Mouse (Mus musculus) intestine, embryonic 16.5 days (tissue): ENCODE results near the gene Zfp354b. TPM values are rescaled to one million over a fixed set of nuclear protein-coding genes. Genes with fewer than 3 reads are reported as not detected.
A peak's percentile ranks its signal among the peaks of the same experiment; 100 is the strongest.

ENCODE experiments used
- ATAC-seq: fragments of 200-750 bp; cut with Nextera tagmentation; 2 replicates; pipeline ENCODE4 v1.8.0; 2017; ENCODE audit warnings: moderate TSS enrichment, moderate library complexity
- H3K27ac ChIP-seq: fragments of 300-500 bp; sonication (generic); 2 replicates; pipeline ENCODE4 v1.5.1; 2014; ENCODE audit warnings: mild to moderate bottlenecking, low read length
- H3K27me3 ChIP-seq: fragments of 300-500 bp; sonication (generic); replicated peaks from 2 replicates; pipeline ENCODE4 v1.6.1; 2014; ENCODE audit warnings: low read length, control low read depth, mixed read lengths; ENCODE audit not compliant: control insufficient read depth, insufficient read depth
- H3K36me3 ChIP-seq: fragments of 300-500 bp; sonication (generic); 2 replicates; pipeline ENCODE4 v1.6.1; 2014; ENCODE audit warnings: low read length, control low read depth; ENCODE audit not compliant: control insufficient read depth, insufficient read depth
- H3K4me1 ChIP-seq: fragments of 300-500 bp; sonication (generic); 2 replicates; pipeline ENCODE4 v1.6.1; 2014; ENCODE audit warnings: low read length, control low read depth, mixed read lengths; ENCODE audit not compliant: control insufficient read depth, insufficient read depth
- H3K4me2 ChIP-seq: fragments of 300-500 bp; sonication (generic); 2 replicates; pipeline ENCODE4 v1.6.1; 2014; ENCODE audit warnings: low read depth, low read length, control low read depth
- H3K4me3 ChIP-seq: fragments of 300-500 bp; sonication (generic); 2 replicates; pipeline ENCODE4 v1.5.1; 2014; ENCODE audit warnings: mild to moderate bottlenecking, low read length
- H3K9ac ChIP-seq: fragments of 300-500 bp; sonication (generic); 2 replicates; pipeline ENCODE4 v1.6.1; 2014; ENCODE audit warnings: low read depth, low read length
- H3K9me3 ChIP-seq: fragments of 300-500 bp; sonication (generic); 2 replicates; pipeline ENCODE4 v1.6.1; 2016; ENCODE audit warnings: low read length, control low read depth; ENCODE audit not compliant: control insufficient read depth
- WGBS: fragments of 180-500 bp; shearing (Covaris S2); extraction: QIAGEN DNeasy Blood & Tissue Kit; methylation state at CpG from one replicate; pipeline ENCODE4 v1.1.7; 2014; 5-methylcytosine and 5-hydroxymethylcytosine counted together
- polyA plus RNA-seq: library from polyadenylated mRNA; unstranded; fragments of >200 nt; fragmentation: Nextera tagmentation; extraction: Ambion mirVana; gene quantifications from 2 replicates; pipeline ENCODE4 v1.2.1, GENCODE M21; 2015

The Zfp354b gene
- polyA plus RNA-seq, 1 experiment from 2014 or later = 0.68 TPM

GRCm38 (mm10) chr11:50892441-50892840, 39.0 kb downstream of the Zfp354b start:
- WGBS = 34% methylated on average over 2 of the region's 2 CpGs
- Histone ChIP-seq H3K27ac (no peak overlapping the region), H3K9ac (no peak overlapping the region), H3K9me3 (peaks cover 11% of the 10 kb centered on the region), H3K36me3 (no peaks in the 10 kb centered on the region), H3K4me1 (no peaks in the 10 kb centered on the region), H3K4me2 (no peak overlapping the region), H3K27me3 (no peaks in the 10 kb centered on the region), H3K4me3 (no peak overlapping the region)
- ATAC-seq = no peak

- Histone ChIP-seq H3K9ac (peak within 1 kb of the TSS; percentile 67), H3K36me3 (peaks cover 2% of the 10 kb centered on the region; the same call in 1 of the 2 replicates), H3K9me3 (no peaks in the 10 kb centered on the region), H3K4me3 (peak within 1 kb of the TSS; percentile 50), H3K27ac (peak within 1 kb of the TSS; percentile 58), H3K27me3 (no peaks in the 10 kb centered on the region), H3K4me1 (peaks cover 10% of the 10 kb centered on the region), H3K4me2 (peak within 1 kb of the TSS; percentile 72)
- 5% methylated on average over 26 of the region's 26 CpGs for WGBS
- peak; percentile 96 for ATAC-seq
Observed at GRCm38 (mm10) chr11:50887390-50888128, 43.9 kb downstream of the Zfp354b start, which contains the start of gene Zfp454. Zfp454 (minus strand) TSS chr11:50887651.

- peak overlapping the region; percentile 50 for H3K4me3 ChIP-seq
- peak overlapping the region; percentile 67 for H3K9ac ChIP-seq
- ATAC-seq = peak; percentile 58
- H3K4me2 ChIP-seq = peak overlapping the region; percentile 72
- peaks cover 10% of the 10 kb centered on the region for H3K4me1 ChIP-seq
- H3K27ac ChIP-seq = peak overlapping the region; percentile 58
- WGBS = 10% methylated on average over 10 of the region's 10 CpGs
- H3K27me3 ChIP-seq = no peaks in the 10 kb centered on the region
- no peaks in the 10 kb centered on the region for H3K9me3 ChIP-seq
- peaks cover 2% of the 10 kb centered on the region; the same call in 1 of the 2 replicates for H3K36me3 ChIP-seq
Observed at GRCm38 (mm10) chr11:50886933-50887293, 44.5 kb downstream of the Zfp354b start.

- Histone ChIP-seq H3K27me3 (no peaks in the 10 kb centered on the region), H3K4me3 (peak overlapping the region; percentile 50), H3K9me3 (no peaks in the 10 kb centered on the region), H3K27ac (no peak overlapping the region), H3K4me2 (peak overlapping the region; percentile 72), H3K4me1 (peaks cover 10% of the 10 kb centered on the region), H3K36me3 (peaks cover 2% of the 10 kb centered on the region; the same call in 1 of the 2 replicates), H3K9ac (peak overlapping the region; percentile 67)
- WGBS = 42% methylated on average over 8 of the region's 8 CpGs
- no peak for ATAC-seq
Observed at GRCm38 (mm10) chr11:50886231-50886932, 45.1 kb downstream of the Zfp354b start.

GRCm38 (mm10) chr11:50883756-50884155, 47.7 kb downstream of the Zfp354b start:
- 79% methylated on average over 3 of the region's 3 CpGs for WGBS
- H3K36me3 ChIP-seq = peaks cover 4% of the 10 kb centered on the region; the same call in 1 of the 2 replicates
- no peak for ATAC-seq
- peaks cover 10% of the 10 kb centered on the region for H3K4me1 ChIP-seq
- no peaks in the 10 kb centered on the region for H3K9me3 ChIP-seq
- H3K4me3 ChIP-seq = no peak overlapping the region
- H3K27ac ChIP-seq = no peak overlapping the region
- no peak overlapping the region for H3K4me2 ChIP-seq
- H3K9ac ChIP-seq = no peak overlapping the region
- H3K27me3 ChIP-seq = no peaks in the 10 kb centered on the region

- no peak overlapping the region for H3K27ac ChIP-seq
- peaks cover 16% of the 10 kb centered on the region for H3K36me3 ChIP-seq
- WGBS = 85% methylated on average over 3 of the region's 3 CpGs
- no peak for ATAC-seq
- no peaks in the 10 kb centered on the region for H3K4me1 ChIP-seq
- H3K27me3 ChIP-seq = no peaks in the 10 kb centered on the region
- peaks cover 3% of the 10 kb centered on the region for H3K9me3 ChIP-seq
- no peak overlapping the region for H3K9ac ChIP-seq
- H3K4me2 ChIP-seq = no peak overlapping the region
- no peak overlapping the region for H3K4me3 ChIP-seq
Observed at GRCm38 (mm10) chr11:50878641-50879040, 52.8 kb downstream of the Zfp354b start.

Other genes starting within 250 kb of the Zfp354b start
- gene Zfp354c, start 103.9 kb downstream of the Zfp354b start, polyA plus RNA-seq = 11.1 and 11.6 TPM in 2 replicates
- gene Zfp879, start 90.1 kb downstream of the Zfp354b start, polyA plus RNA-seq = 0.43 and 0.45 TPM in 2 replicates
- not detected in 2 replicates for gene Grm6, start 80.9 kb downstream of the Zfp354b start, polyA plus RNA-seq
- gene Zfp454, start 44.0 kb downstream of the Zfp354b start, polyA plus RNA-seq = 3.0 and 4.9 TPM in 2 replicates
- 8.1 and 9.1 TPM in 2 replicates for gene Zfp2, start 15.5 kb downstream of the Zfp354b start, polyA plus RNA-seq
- not detected in 2 replicates for gene 4933414I15Rik, start 12.1 kb upstream of the Zfp354b start, polyA plus RNA-seq
- gene Prop1, start 22.1 kb upstream of the Zfp354b start, polyA plus RNA-seq = not detected in 2 replicates
- gene Olfr1378, start 34.9 kb upstream of the Zfp354b start, polyA plus RNA-seq = not detected in 2 replicates
- gene Olfr1377, start 50.3 kb upstream of the Zfp354b start, polyA plus RNA-seq = not detected in 2 replicates
- not detected in 2 replicates for gene Olfr51, start 72.0 kb upstream of the Zfp354b start, polyA plus RNA-seq
- gene Olfr54, start 82.6 kb upstream of the Zfp354b start, polyA plus RNA-seq = not detected in 2 replicates
- gene Olfr1375, start 116.5 kb upstream of the Zfp354b start, polyA plus RNA-seq = not detected in 2 replicates
- 5.4 and 6.2 TPM in 2 replicates for gene Zfp354a, start 127.6 kb upstream of the Zfp354b start, polyA plus RNA-seq